Mouse (Mus musculus) bone marrow, adult 2 months (tissue): ENCODE measurements around the gene Rasal2. TPM values are rescaled to one million over a fixed set of nuclear protein-coding genes. Genes with fewer than 3 reads are reported as not detected.

ENCODE experiments used
- H3K27ac ChIP-seq: fragments of 200-500 bp; 2 replicates; pipeline ENCODE4 v1.5.1; 2012; ENCODE audit warnings: low read depth, mild to moderate bottlenecking, control low read depth, inconsistent platforms, low read length; ENCODE audit not compliant: control insufficient read depth, poor library complexity, insufficient read depth
- H3K4me1 ChIP-seq: fragments of 200-500 bp; 2 replicates; pipeline ENCODE4 v1.6.1; 2011; ENCODE audit warnings: low read length; ENCODE audit not compliant: control insufficient read depth, insufficient read depth
- H3K4me3 ChIP-seq: fragments of 200-500 bp; replicated peaks from 2 replicates; pipeline ENCODE3; 2011; ENCODE audit warnings: mild to moderate bottlenecking, low read depth, low read length, control low read depth; ENCODE audit not compliant: control insufficient read depth
- CTCF ChIP-seq: fragments of 200-500 bp; IDR thresholded peaks from 2 replicates; pipeline ENCODE4 v1.5.1; 2011; ENCODE audit warnings: low read length, control low read depth; ENCODE audit not compliant: control insufficient read depth, insufficient read depth
- POLR2A ChIP-seq: fragments of 200-500 bp; IDR thresholded peaks from 2 replicates; pipeline ENCODE4 v1.6.1; 2011; ENCODE audit warnings: low read depth, mild to moderate bottlenecking, control low read depth, low read length, borderline replicate concordance; ENCODE audit not compliant: control insufficient read depth
- WGBS: fragments of 180-500 bp; shearing (Covaris S2); methylation state at CpG from one replicate; pipeline ENCODE4 v1.1.7; 2018; 5-methylcytosine and 5-hydroxymethylcytosine counted together
- polyA plus RNA-seq: library from polyadenylated mRNA; stranded (reverse); fragments of >200 nt; gene quantifications from 2 replicates; pipeline ENCODE4 v1.2.4, GENCODE M21; 2011; ENCODE audit warnings: low replicate concordance; ENCODE audit not compliant: missing spikeins, insufficient read depth, insufficient read length

The Rasal2 gene
- polyA plus RNA-seq, 1 experiment = 0.57 TPM

GRCm38 (mm10) chr1:157443723-157444561 lies 31.5 kb upstream of the Rasal2 start:
- Histone ChIP-seq H3K4me3 (no peak overlapping the region), H3K27ac (no peak overlapping the region), H3K4me1 (no peaks in the 10 kb centered on the region)
- 45% methylated on average over 19 of the region's 19 CpGs for WGBS
- no peak for TF ChIP-seq POLR2A
- TF ChIP-seq CTCF = no peak

GRCm38 (mm10) chr1:157443026-157443722 lies 30.8 kb upstream of the Rasal2 start:
- WGBS = 17% methylated on average over 14 of the region's 14 CpGs
- TF ChIP-seq POLR2A = no peak
- TF ChIP-seq CTCF = no peak
- H3K27ac ChIP-seq = no peak overlapping the region
- H3K4me1 ChIP-seq = no peaks in the 10 kb centered on the region
- H3K4me3 ChIP-seq = no peak overlapping the region

GRCm38 (mm10) chr1:157439973-157440641 lies 27.7 kb upstream of the Rasal2 start:
- Histone ChIP-seq H3K27ac (no peak overlapping the region), H3K4me3 (no peak overlapping the region), H3K4me1 (no peaks in the 10 kb centered on the region)
- no peak for TF ChIP-seq POLR2A
- no peak for TF ChIP-seq CTCF
- 72% methylated on average over 14 of the region's 14 CpGs for WGBS

- Histone ChIP-seq H3K4me1 (no peaks in the 10 kb centered on the region), H3K4me3 (no peak overlapping the region), H3K27ac (no peak overlapping the region)
- WGBS = 82% methylated on average over 4 of the region's 4 CpGs
- TF ChIP-seq POLR2A (no peak), CTCF (no peak)
Observed at GRCm38 (mm10) chr1:157439101-157439500, 26.7 kb upstream of the Rasal2 start.

- H3K4me1 ChIP-seq = no peaks in the 10 kb centered on the region
- H3K4me3 ChIP-seq = no peak overlapping the region
- no peak overlapping the region for H3K27ac ChIP-seq
- no peak for TF ChIP-seq CTCF
- TF ChIP-seq POLR2A = no peak
- WGBS = 86% methylated on average over 2 of the region's 2 CpGs
Observed at GRCm38 (mm10) chr1:157438290-157438689, 25.9 kb upstream of the Rasal2 start.

- Histone ChIP-seq H3K27ac (no peak overlapping the region), H3K4me3 (no peak overlapping the region), H3K4me1 (no peaks in the 10 kb centered on the region)
- WGBS = 20% methylated on average over 6 of the region's 6 CpGs
- no peak for TF ChIP-seq POLR2A
- TF ChIP-seq CTCF = no peak
Observed at GRCm38 (mm10) chr1:157435926-157436325, 23.5 kb upstream of the Rasal2 start.

GRCm38 (mm10) chr1:157434404-157434803 lies 22.0 kb upstream of the Rasal2 start:
- 77% methylated on average over 4 of the region's 4 CpGs for WGBS
- H3K4me1 ChIP-seq = no peaks in the 10 kb centered on the region
- no peak overlapping the region for H3K27ac ChIP-seq
- H3K4me3 ChIP-seq = no peak overlapping the region
- no peak for TF ChIP-seq POLR2A
- TF ChIP-seq CTCF = no peak

GRCm38 (mm10) chr1:157433316-157433715 lies 20.9 kb upstream of the Rasal2 start:
- TF ChIP-seq CTCF (no peak), POLR2A (no peak)
- H3K4me1 ChIP-seq = no peaks in the 10 kb centered on the region
- H3K27ac ChIP-seq = no peak overlapping the region
- no peak overlapping the region for H3K4me3 ChIP-seq
- WGBS = 73% methylated on average over 3 of the region's 3 CpGs
